Mouse (Mus musculus) T-helper 17 cell (primary cell): ENCODE results near the gene Dnaic1.
"Not testable (repeated sequence)": the region's sequence is repeated elsewhere in the genome, so short reads cannot be mapped to it uniquely, and the experiment has no call there.

Source experiments
- in situ Hi-C, 2 experiments: fragments of 300-600 bp; cut with MboI, MseI; formaldehyde crosslinking; loops; 1 replicate in 1 of 2; 2 replicates in 1 of 2; pipeline ENCODE4 v1.15.1; 2025; ENCODE audit warnings: high pct_unique_total_duplicates in 2 of 2

The Dnaic1 gene

DNA sequence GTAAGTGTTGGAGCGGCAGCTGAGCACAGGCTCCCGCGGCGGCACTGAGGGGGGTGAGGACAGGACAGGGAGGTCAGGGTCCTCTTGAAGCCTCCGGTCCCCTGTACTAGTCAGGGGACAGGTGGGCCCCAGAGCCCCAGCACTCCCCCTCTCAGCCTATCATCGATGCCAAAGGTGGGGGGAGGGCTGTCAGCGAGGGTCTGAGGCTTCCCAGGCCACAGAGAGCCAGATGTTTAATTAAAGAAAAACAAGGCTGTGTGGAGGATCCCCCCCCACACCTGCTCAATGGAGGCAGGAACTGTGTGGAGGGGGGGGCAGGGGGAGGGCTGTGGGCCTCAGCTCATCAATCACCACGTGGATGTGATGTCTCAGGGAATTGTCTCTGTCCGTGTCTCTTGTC, 94.0 kb downstream of the Dnaic1 start:
- in situ Hi-C loops = no loop called here

DNA sequence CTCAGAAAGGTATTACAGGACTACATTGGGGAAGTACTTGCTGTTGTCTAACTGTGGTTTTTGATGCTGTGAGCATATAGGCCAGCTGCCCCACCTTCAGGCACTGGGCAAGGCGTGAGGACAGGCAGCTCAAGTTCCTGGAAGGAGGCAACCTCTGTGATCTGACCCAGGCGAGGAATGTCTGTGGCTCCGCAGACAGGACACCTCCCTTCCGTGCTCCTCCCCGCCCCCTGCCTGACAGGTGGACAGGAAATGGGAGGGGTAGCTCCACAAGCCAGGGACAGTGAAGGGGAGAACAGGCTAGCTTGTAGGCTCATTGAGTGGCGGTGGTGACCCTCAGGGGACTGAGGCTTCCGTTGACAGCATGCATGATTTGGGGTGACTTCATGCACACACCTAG, 95.0 kb downstream of the Dnaic1 start:
- in situ Hi-C loops = no loop called here

DNA sequence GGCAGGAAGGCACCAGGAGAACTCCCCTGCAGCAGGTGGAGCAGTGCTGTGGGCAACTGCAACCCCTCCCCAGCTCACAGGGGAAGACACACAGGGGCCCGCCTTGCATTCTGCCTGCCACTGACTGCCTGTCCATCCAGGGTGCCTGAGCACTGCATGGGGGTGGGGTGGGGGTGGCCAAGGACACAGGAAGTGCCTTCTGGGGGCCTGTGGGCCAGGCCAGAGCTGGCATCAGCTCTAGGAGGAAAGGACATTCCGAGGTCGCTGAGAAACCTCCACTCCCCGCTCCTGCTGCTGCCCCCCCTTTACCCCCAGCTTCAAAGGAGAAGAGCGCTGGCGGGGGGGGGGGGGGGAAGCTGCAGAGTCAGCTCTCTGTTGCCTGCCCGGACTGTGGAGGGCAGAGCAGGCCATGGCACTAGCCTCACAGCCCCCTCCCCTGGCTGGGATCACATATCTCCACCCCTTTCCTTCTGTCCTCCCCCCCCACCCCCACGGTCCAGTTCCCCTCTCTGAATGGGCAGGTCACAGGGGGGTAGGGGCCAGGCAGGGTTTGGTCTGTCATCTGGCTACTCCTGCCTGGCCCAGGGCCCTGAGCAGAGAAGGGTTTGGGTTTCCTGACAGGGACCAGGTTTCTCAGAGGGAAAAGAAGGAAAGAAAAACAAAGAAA, 95.6 kb downstream of the Dnaic1 start:
- in situ Hi-C loops = no loop called here

DNA sequence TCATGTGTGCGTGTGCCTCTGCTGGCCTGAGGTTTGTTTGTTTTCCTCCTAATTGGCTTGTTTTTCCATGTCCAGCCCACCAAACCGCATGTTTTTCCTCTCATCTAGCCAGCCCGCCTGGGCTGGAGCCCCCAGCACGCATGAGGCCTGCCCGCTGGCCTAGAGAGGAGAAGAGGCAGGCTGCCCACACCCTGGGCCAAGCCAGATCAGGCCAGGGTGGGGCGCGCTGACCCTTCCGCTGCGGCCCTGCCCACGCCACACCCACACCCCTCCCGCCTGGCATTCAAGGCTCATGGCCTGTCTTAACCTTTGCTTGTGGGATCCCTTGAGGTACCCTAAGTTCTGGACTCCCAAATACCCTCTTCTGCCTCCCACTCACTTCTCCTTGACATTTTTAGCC, 97.1 kb downstream of the Dnaic1 start:
- in situ Hi-C loops = no loop called here

DNA sequence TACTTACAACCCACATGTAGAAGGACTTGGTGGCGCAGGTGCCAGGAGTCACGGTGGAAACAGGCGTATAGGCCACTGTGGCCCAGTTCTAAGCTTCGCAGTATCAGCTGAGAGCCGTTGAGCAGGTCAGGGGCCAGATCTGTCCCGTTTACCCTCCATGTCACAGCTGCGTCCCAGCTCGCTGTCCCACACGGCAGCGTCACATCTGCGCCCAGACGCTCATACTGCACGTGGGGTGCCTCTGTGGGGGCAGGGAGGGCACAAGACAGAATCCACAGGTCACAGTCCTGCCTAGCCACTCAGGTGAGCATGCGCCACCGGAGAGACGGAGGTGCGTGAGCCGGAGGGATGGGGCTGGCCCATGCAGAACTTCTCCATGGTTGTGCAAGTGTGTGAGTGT, 101.3 kb downstream of the Dnaic1 start:
- in situ Hi-C loops = loop anchor here (10.0 kb wide), 2 partner anchors 504 to 1004 kb away; no protein-coding TSS in a partner anchor

DNA sequence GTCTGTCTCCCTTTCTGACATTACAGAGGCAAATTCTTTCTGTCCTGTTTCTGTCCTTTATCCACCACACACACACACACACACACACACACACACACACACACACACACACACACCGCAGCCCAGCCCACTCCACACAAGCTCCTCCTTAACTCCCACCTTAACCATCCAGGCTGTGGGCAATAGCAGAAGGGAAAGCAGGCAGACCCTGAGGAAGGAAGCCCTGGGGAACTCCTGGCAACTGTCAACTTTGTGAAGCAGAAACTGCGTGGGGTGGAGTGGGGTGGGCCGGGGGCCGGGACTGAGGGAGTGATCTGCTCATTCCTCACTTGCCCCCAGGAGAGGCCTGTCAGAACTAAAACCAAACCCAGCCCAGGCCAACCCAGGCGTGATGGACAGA, 101.9 kb downstream of the Dnaic1 start:
- in situ Hi-C loops = loop anchor here (10.0 kb wide), 2 partner anchors 503 to 1003 kb away; no protein-coding TSS in a partner anchor

DNA sequence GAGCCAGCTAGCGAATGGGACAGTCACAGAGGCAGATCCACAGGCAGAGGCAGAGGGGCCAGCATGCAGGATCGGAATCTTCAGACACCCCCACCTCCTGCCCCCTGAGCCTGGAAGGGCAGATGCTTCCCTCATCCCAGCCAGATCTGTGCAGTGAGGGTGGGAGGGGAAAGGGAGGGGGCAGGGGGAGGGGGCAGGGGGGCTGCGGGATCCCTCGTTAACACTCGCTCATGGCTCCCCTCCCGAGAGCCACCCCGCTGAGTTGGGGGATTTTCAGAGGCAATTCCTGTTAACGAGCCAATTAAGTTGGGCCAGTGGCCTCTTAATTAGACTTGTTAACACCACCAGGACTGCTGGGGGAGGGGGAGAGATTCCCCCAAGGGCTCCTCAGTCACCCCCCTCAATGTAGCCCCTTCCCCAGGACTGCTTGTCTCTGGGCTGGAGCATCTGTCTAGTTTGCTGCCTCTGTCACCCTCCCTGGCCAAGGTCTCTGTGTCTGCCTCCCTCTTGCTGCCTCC, 102.4 kb downstream of the Dnaic1 start:
- in situ Hi-C loops = loop anchor here (10.0 kb wide), 2 partner anchors 503 to 1003 kb away; no protein-coding TSS in a partner anchor

DNA sequence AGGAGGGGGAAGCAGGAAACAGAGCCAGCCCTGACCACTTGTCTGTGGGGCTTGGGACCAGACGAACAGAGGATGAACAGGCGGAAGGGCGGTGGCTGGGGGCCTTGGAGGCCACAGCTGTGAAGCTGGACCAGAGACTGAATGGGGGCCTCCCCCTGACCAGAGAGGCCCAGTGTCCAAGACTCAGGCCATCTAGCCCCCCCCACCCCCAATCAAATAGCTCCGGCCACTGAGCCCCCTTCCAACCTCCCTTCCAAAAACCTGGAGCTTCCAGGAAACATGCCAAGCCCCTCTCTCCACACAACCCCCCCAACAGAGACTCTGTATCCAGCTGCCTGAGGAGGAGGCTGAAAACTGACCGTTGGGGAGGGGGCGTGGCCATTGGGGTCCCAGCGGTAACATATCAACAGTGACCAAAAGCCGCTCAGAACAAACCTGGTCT, 103.0 kb downstream of the Dnaic1 start:
- in situ Hi-C loops = loop anchor here (10.0 kb wide), 2 partner anchors 502 to 1002 kb away; no protein-coding TSS in a partner anchor

DNA sequence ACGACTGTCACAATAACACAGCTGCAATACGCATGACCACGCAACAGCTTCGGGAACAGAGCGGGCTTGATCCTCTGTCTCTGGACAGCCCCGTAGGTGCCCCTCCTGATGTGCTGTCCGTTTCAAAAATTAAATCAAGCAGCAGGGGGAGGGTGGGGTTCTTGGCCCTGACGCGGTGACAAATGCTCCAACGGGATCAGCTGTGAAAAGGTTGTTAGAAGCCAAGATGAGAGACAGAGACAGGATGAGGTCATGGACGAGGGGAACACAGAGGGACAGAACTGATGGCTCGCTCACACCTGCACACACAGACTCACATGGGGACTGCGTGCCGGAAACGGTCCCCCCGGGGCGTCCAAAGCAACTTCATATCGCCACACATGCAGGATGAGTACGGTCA, 103.6 kb downstream of the Dnaic1 start:
- in situ Hi-C loops = loop anchor here (10.0 kb wide), 2 partner anchors 502 to 1002 kb away; no protein-coding TSS in a partner anchor

DNA sequence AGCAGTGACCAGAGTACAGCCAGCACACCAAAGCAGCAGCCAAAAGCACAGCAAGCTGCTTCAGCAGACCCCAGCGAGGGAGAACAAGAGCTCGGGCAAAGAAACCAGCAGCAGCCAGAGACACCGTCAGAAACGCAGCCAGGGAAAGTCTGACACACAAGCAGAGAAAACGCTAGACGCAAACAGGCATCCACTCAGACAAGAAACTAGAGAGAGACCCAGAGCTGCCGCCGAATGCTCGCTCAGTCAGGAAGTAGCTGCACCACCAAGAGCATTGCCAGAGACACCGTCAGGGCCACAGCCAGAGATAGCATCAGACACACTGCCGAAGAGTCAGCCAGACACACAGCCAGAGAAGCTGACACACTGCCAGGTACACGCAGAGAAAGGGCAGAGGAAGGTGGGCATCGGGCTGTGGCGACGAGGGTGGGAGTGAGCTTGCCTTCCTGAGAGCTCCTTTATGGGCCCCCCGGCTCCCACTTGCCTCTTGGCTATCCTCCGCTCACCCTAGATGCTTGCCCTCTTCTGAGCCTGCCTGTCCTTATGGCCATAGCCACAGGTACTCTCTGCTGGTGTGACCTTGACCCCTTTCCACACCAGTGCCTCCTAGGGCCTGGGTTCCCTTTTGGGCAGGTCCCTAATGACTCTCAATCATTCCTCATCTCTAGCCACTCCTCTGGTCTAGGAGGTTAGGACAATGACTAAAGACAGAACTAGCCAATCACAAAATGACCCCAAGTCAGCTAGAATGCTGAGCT, 106.9 kb downstream of the Dnaic1 start:
- in situ Hi-C loops = loop anchor here (10.0 kb wide), 2 partner anchors 498 to 998 kb away; no protein-coding TSS in a partner anchor

DNA sequence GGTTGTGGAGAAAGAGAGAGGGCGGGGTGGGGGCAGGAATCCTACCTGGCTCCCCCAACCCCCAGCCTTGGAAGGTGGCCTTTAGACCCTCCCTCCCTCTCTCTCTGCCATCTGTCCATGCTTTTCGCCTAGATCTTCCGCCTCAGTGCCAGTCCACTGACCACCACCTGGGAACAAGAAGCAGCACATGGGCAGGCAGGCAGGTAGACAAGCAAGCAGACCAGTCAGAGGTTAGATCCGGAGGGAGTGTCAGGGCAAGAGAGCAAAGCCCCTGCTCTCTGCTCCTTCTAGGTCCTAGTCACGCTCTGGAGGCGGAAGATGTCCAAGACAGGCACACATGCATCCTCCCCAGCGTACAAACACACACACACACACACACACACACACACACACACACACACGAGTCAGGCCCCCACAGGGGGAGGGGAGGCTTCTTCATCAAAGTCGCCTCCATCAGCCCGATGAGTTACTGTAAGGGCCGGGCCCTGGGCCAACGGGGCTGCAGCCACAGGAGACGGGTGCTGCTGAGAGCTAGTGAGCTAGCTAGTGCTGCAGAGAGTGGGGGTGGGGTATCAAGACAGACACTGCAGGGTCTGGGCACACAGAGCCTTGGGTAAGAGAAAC, 107.5 kb downstream of the Dnaic1 start:
- in situ Hi-C loops = loop anchor here (10.0 kb wide), 2 partner anchors 498 to 998 kb away; no protein-coding TSS in a partner anchor

DNA sequence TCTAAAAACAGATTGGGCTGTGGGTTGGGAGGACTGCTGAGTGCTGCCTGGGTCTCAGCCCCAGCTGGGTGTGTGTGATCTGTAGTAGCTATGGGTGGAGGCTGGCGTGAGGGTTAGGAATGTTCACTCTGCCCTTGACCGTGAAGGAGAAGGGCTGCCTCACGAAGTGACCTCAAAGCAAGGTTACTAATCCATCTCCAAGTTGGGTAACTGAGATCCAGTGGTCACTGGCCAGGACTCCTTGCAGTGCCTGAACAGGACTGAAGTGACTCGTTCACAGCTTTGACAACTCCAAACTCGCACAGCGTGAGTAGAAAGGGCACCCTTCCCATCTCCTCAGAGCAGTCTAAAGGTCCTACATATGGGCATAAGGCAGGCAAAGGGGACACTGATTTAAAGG, 109.3 kb downstream of the Dnaic1 start:
- in situ Hi-C loops = loop anchor here (10.0 kb wide), 2 partner anchors 496 to 996 kb away; no protein-coding TSS in a partner anchor

DNA sequence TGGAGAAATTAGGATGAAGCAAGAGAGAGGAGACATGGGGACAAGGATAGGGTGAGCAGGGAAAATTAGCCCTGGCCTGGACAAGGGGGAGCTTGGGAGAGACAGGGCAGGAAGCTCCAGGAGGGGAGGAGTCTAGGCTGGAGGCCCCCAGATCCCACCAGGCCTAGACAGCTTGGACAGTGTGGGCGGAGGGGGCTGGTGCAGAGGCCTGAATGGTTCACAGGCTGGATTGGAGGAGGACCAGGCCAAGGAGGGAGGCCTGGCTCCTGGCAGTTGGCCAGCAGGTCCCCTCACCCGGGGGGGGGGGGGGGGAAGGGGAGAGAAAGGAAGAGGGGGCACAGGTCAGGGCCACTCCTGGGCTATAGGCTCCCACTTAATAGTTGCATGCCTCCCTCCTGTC, 109.7 kb downstream of the Dnaic1 start:
- in situ Hi-C loops = loop anchor here (10.0 kb wide), 2 partner anchors 496 to 996 kb away; no protein-coding TSS in a partner anchor

DNA sequence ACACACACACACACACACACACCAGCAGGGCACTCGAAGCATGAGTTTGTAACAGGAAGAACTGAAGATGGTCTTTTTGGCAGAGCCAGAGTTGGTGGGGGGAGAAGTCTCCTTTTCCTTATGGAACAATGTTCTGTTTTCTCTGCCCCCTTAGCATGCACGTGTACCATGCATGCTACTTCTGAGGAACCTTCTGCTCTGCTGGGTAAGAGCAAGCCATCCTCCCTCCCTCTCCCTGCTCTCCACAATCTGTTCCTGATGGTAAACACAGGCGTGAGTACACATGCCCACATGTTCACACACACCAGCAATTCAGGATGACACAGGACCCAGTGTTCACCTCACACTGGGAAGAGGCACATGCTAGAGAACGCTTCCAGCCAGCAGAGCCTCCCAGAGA, 111.6 kb downstream of the Dnaic1 start:
- in situ Hi-C loops = no loop called here

DNA sequence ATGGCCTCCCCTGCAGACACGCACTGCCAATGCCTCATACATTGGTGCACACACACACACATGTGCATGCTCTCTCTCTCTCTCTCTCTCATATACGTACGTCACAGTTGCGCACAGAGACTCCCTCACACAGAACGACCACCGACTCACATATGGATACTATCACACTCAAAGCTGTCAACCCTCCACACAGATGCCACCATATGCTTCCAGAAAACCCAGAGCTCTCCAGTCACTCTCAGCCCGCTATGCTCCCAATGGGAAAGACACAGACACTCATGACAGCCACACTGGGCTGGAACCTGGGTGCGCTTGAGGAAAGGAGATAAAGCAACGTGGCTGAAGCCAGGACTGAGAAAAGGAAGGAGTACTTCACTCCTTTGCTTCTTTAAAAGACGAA, 112.4 kb downstream of the Dnaic1 start:
- in situ Hi-C loops = no loop called here

DNA sequence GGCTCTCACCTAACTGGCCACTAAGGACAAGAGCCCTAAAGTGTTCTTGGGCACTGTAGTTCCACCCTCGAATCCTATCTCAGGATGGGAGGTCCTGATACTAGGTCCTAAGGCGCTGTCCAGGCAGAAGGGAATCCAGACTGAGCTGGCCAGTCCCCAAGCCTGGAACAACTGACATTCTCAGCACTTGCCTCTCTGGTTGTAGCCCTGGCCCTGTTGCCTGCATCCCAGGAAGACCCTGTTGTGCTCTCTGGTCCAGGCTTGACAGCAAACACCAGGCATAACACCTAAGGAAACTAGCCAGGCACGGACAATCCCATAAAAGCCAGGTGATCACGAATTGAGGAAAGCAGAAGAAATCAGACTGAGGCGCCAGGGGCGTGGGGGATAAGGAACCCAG, 113.2 kb downstream of the Dnaic1 start:
- in situ Hi-C loops = no loop called here

DNA sequence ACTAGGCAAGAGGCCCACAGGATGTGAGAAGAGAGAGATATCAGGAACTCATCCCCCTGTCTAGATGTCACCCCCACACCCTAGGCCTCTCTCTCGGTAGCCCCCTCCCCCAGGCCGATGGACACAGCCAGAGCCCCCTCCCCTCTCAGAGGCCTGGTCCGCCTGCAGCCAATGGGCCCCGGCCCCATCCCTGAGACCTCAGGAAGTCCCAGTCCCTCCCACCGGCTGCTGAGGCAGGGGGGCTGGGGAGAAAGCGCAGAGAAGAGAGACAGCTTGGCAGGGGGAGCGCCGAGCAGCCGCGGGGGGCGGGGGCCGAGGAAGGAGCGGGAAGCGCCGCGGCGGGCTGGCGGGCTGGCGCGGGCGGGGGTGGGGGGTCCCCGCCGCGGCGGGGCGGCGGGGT, 113.7 kb downstream of the Dnaic1 start:
- in situ Hi-C loops = not testable (repeated sequence)

DNA sequence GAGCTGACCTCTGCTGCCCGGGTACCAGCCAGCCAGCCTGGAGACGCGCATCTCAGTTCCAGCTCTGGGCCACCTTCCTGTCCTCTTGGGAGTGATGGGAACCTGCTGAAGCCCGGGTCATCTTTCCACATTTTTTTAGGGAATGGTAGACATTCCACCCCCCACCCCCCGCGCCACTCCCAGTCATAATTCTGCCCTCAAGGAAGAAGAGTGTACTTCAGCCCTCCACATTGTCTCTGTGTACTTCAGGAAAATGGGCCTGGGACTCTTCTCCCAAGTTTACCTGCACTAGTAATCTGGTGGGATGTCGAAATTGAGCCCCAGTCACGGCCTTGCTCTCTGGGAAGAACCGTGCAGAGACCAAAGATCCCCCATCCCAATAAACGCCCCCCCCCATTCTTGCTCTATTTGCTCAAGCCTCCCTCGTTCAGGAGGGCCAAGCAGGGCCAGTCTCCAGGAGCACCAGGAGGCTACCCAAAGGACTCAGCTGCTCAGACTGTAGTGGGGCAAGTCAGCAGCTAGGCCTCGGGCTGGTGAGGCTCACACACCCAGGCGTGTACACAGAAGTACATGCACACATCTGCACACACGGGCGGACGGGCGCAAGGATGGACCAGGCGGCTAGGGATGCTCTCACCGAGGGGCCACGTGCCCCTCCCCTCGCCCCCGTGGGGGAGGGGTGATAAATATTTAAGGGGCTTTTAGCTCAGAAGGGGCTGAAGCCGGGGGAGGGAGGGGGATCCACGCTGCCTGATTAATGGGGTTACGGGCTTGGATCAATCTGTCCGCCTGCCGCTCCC, 114.8 kb downstream of the Dnaic1 start:
- in situ Hi-C loops = not testable (repeated sequence)

DNA sequence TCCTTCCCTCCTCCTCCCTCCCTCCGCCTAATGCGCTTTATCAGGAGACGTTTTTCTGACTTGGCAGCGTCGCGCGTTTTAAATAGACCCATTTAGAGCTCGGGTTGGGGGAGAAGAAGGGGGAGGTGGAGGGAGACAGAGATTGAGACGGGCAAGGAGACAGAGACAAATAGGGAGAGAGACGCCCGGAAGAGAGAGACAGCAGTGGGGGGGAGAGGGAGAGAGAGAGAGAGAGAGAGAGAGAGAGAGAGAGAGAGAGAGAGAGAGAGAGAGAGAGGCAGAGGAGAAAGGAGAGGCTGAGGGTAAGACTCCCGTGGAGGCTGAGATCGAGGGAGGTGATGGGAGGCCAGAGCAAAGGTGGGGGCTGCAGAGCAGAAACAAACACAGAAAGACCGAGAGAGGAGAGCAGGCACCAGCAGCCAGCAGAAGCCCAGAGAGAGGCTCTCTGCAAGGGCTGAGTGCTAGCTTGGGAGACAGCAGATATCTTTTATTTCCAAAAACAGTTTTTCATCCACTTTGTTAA, 115.4 kb downstream of the Dnaic1 start:
- in situ Hi-C loops = not testable (repeated sequence)

DNA sequence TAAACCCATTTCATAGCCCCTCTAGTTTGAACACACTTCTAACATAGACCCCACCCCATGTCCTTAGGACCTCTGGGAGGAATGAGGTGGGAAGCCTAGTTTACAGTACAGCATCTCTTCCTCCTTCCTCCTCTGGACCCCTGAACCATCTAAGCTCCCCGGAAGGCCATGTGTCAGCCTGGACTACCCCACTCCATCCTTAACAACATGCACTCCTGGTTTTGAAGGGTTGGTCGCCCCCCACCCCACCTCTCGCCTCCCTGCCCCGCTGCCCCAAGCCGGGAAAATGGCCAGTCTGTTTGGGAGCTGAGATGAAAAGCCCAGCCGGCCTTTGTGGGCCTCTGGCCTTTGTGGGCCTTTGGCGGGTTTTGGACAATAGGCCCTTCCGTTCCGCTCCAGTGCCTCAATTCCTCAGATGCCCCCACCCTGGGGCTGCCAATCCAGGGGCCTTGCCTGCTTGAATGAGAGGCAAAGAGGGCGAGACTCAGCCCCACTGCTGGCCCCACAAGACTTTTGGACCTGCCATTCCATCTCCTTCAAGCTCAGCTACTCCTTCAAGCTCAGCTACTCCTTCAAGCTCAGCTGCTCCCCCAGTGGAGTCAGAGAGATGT, 116.4 kb downstream of the Dnaic1 start:
- in situ Hi-C loops = not testable (repeated sequence)
